Mouse (Mus musculus) ES-Bruce4 (cell line): Measurements from ENCODE around the gene Agt. TPM values are rescaled to one million over a fixed set of nuclear protein-coding genes. Genes with fewer than 3 reads are reported as not detected.
A peak's percentile ranks its signal among the peaks of the same experiment; 100 is the strongest.

Source experiments
- H3K27ac ChIP-seq: 2 replicates; pipeline ENCODE4 v1.5.1; 2012; ENCODE audit warnings: low read length, inconsistent platforms; ENCODE audit not compliant: insufficient read depth
- H3K27me3 ChIP-seq: 2 replicates; pipeline ENCODE4 v1.6.1; 2012; ENCODE audit warnings: mild to moderate bottlenecking, low read length, inconsistent platforms; ENCODE audit not compliant: control insufficient read depth, poor library complexity, insufficient read depth, severe bottlenecking
- H3K36me3 ChIP-seq: 2 replicates; pipeline ENCODE4 v1.6.1; 2012; ENCODE audit warnings: inconsistent platforms, mild to moderate bottlenecking, low read length, moderate library complexity; ENCODE audit not compliant: control insufficient read depth, poor library complexity, insufficient read depth, severe bottlenecking
- H3K4me1 ChIP-seq: one replicate; pipeline ENCODE4 v1.8.1; 2011; ENCODE audit warnings: low read length; ENCODE audit not compliant: control insufficient read depth, insufficient read depth
- H3K4me3 ChIP-seq: 2 replicates; pipeline ENCODE4 v1.5.1; 2011; ENCODE audit warnings: low read depth, mild to moderate bottlenecking, low read length
- H3K9ac ChIP-seq: 2 replicates; pipeline ENCODE4 v1.6.1; 2012; ENCODE audit warnings: low read depth, mild to moderate bottlenecking, inconsistent platforms; ENCODE audit not compliant: poor library complexity, severe bottlenecking
- H3K9me3 ChIP-seq: replicated peaks from 2 replicates; pipeline ENCODE4 v1.6.1; 2012; ENCODE audit warnings: mild to moderate bottlenecking, low read length, inconsistent platforms; ENCODE audit not compliant: control insufficient read depth, poor library complexity, insufficient read depth, severe bottlenecking
- CTCF ChIP-seq: IDR thresholded peaks from one replicate; pipeline ENCODE4 v1.8.1; 2011; ENCODE audit warnings: low read depth, low read length
- EP300 ChIP-seq: IDR thresholded peaks from 2 replicates; pipeline ENCODE4 v1.6.1; 2011; ENCODE audit warnings: low read depth, low read length; ENCODE audit not compliant: insufficient read depth
- POLR2A ChIP-seq: IDR thresholded peaks from one replicate; pipeline ENCODE4 v1.8.1; 2011; ENCODE audit warnings: low read length; ENCODE audit not compliant: insufficient read depth
- polyA plus RNA-seq: library from polyadenylated mRNA; stranded (reverse); fragments of >200 nt; gene quantifications from 2 replicates; pipeline ENCODE4 v1.2.4, GENCODE M21; 2011; ENCODE audit warnings: low read depth; ENCODE audit not compliant: missing spikeins, insufficient read depth, insufficient read length

Agt gene
- polyA plus RNA-seq, 1 experiment, result not detected

DNA sequence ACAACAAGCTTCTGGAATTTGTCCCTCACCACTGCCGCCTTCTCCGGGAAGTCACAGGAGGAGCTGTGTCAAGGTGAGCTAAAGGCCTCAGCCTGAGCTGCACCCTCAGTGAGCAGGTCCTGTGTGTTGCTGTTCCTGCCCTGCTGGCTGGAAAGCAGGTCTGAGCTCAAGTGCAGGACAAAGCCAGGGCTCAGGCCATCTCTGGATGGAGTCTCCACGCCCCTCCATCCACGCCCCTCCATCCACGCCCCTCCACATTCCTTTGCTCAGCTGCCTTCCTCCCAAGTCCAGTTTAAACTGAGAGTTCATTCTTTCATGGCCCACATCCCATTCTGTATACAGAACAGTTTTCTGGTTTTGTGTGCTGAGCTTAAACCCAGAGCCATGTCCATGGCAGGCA is 34.1 kb downstream of the Agt start:
- Histone ChIP-seq H3K27ac (0 out of 2 replicates have a peak overlapping the region, but pooled peaks have one; percentile 44), H3K27me3 (no peaks in the 10 kb centered on the region), H3K4me1 (no peaks in the 10 kb centered on the region), H3K36me3 (peaks cover 14% of the 10 kb centered on the region), H3K4me3 (no peak overlapping the region), H3K9ac (no peak overlapping the region), H3K9me3 (no peaks in the 10 kb centered on the region)
- no peak for TF ChIP-seq EP300
- TF ChIP-seq CTCF, result no peak
- no peak for TF ChIP-seq POLR2A

DNA sequence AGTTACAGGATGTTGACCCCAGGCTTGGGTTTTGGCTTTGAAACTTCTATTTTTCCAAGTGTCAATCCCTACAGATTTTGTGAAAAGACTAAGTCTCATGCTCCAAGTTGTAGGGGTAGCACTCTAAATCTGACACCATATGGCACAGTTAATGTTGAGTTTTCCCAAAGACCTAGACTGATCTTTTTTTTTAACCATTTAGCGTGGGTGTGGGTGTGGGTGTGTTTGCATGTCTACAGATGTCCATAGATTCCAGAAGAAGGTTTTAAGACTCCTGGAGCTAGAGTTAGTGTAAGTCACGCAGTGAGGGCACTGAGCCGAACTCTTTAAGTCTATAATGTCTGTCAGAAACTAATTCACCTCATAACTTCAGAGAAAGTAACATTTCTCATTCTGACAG is 36.9 kb downstream of the Agt start:
- Histone ChIP-seq H3K4me3 (no peak overlapping the region), H3K9me3 (no peaks in the 10 kb centered on the region), H3K9ac (no peak overlapping the region), H3K27me3 (no peaks in the 10 kb centered on the region), H3K4me1 (no peaks in the 10 kb centered on the region), H3K27ac (no peak overlapping the region), H3K36me3 (peaks cover 5% of the 10 kb centered on the region)
- TF ChIP-seq CTCF (no peak), POLR2A (no peak), EP300 (no peak)

DNA sequence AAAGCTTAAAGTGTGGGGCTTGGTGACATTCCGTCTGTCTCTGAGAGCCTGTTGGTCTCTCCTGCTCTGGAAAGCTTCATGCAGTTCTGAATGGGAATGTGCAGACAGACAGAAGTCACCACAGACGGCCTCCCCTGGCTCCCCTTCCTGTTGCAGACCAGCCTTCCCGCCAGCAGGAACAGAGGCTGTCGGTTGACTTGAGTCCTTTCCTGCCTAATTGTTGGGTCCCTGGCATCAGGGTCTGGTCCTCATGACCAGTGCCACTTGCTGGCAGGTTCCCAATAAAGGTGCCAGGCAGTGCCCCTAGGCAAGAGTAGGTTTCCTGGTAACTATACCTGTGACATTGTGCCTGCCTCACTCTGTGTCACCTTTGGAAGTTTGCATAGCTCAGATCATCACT is 38.5 kb downstream of the Agt start:
- H3K4me3 ChIP-seq, result no peak overlapping the region
- H3K9me3 ChIP-seq, result no peaks in the 10 kb centered on the region
- H3K4me1 ChIP-seq, result no peaks in the 10 kb centered on the region
- H3K36me3 ChIP-seq, result peaks cover 3% of the 10 kb centered on the region; the same call in 1 of the 2 replicates
- no peak overlapping the region for H3K9ac ChIP-seq
- no peaks in the 10 kb centered on the region for H3K27me3 ChIP-seq
- no peak overlapping the region for H3K27ac ChIP-seq
- no peak for TF ChIP-seq CTCF

DNA sequence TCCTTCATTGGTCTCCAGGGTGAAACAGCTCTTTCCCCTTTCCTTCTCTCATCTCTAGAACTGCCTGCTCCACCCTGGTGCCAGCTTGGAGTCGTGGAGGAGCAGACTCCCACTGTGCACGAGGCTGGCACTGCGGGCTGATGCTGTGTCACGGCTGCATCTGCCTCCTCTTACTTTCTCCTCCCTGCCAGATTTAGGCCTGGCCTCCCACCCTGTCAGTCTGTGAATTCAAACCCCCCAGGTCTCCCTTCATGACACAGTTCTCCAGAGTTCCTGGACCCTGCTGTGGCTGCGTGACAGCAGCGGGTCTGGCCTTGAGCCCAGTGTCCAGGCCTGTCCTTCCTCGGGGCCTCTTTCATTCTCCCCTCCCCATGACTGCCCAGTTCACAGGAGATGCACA is 39.0 kb downstream of the Agt start:
- Histone ChIP-seq H3K9ac (no peak overlapping the region), H3K9me3 (no peaks in the 10 kb centered on the region), H3K36me3 (peaks cover 3% of the 10 kb centered on the region; the same call in 1 of the 2 replicates), H3K4me1 (no peaks in the 10 kb centered on the region), H3K4me3 (no peak overlapping the region), H3K27ac (no peak overlapping the region), H3K27me3 (no peaks in the 10 kb centered on the region)
- TF ChIP-seq EP300 (no peak), POLR2A (no peak), CTCF (no peak)

DNA sequence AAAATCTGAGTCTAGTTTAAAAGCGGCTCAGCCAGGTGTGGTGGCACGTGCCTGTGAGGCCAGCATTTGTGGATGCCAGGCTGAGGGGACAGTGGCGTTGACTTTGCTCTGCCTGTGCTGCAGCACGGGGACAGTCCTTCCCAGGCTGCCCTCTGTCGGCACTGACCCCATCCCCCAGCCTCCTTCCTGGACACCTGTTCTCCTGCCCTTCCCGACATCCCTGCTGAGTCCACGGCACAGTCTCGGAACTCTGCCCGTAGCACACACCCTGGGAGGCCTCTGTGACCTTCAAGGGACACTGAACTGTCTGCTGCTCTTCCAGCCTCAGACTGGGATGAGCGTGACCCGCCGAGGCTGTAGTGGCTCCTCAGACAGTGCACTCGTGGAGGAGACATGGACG is 39.4 kb downstream of the Agt start:
- H3K4me1 ChIP-seq, result no peaks in the 10 kb centered on the region
- no peak overlapping the region for H3K27ac ChIP-seq
- H3K9ac ChIP-seq, result no peak overlapping the region
- H3K4me3 ChIP-seq, result no peak overlapping the region
- TF ChIP-seq EP300 (no peak), POLR2A (no peak), CTCF (no peak)
- H3K27me3 ChIP-seq, result no peaks in the 10 kb centered on the region
- peaks cover 3% of the 10 kb centered on the region; the same call in 1 of the 2 replicates for H3K36me3 ChIP-seq
- H3K9me3 ChIP-seq, result no peaks in the 10 kb centered on the region

DNA sequence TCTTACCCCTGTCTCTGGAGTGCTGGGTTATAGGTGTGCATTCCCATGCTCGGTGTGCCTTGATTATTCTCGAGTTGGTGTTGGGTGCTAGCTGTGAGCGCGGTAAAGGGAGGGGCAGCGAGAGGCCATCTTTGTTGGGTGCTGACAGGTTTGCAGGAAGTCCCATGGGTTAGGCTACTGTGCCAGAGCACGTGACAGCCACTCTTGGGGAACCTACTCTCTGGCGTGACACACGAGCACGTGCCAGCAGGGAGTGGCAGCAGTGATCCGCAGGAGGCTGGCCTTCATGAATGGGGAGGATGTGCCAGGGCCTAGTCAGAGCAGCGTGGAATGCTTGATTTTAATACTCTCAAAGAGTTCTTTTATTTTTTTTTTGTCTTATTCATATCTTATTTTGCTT is 43.2 kb downstream of the Agt start:
- no peaks in the 10 kb centered on the region for H3K9me3 ChIP-seq
- no peak overlapping the region for H3K27ac ChIP-seq
- H3K9ac ChIP-seq, result no peak overlapping the region
- no peaks in the 10 kb centered on the region for H3K36me3 ChIP-seq
- TF ChIP-seq POLR2A (no peak), CTCF (no peak), EP300 (no peak)
- no peaks in the 10 kb centered on the region for H3K27me3 ChIP-seq
- peaks cover 2% of the 10 kb centered on the region for H3K4me1 ChIP-seq
- H3K4me3 ChIP-seq, result no peak overlapping the region
